ENCODE assay signal across 8 mouse cellular contexts in genomic region chr11:67051676-67052320, GRCm38 (mm10). TPM values are rescaled to one million over a fixed set of nuclear protein-coding genes. Genes with fewer than 3 reads are reported as not detected.
DNase-seq lines count a peak whose midpoint lies in the region; ATAC-seq and TF ChIP-seq lines count a peak whose summit lies in the region.

No protein-coding gene starts in this region.

- peaks cover 2% of the 10 kb centered on the region; the same call in 1 of the 2 replicates for H3K36me3 ChIP-seq in midbrain, embryonic 11.5 days (ENCODE audit: control insufficient read depth, insufficient read depth, low read length)

- DNase-seq in layer of hippocampus, adult 2 months (ENCODE audit: low spot score in 2 of 2), result no peak
- no peak for DNase-seq in layer of hippocampus, adult 9-10 months (ENCODE audit: low spot score)
- DNase-seq in c-Kit-negative CD71-positive TER-119-positive erythroid progenitor cells, embryonic 14.5 days (ENCODE audit: low read depth, low spot score), result peak; percentile 21
- peak; percentile 44 for DNase-seq in induced T-regulatory cell, adult 2 months (ENCODE audit: low read depth)
- DNase-seq in midbrain, embryonic 11.5 days (ENCODE audit: low spot score, missing footprints), result no peak
- no peak for DNase-seq in cerebellum, adult 18-20 months
- no peak for DNase-seq in yolk sac, embryonic 10.5 days (ENCODE audit: low spot score)
- no peak for DNase-seq in cerebellum, adult 11-12 months

- TF ChIP-seq CTCF in layer of hippocampus, adult 2 months (conservative IDR thresholded peaks at IDR 0.05), result no peak

- 8% methylated on average over 16 of the region's 16 CpGs for WGBS in midbrain, embryonic 11.5 days

- H3K9me3 ChIP-seq in midbrain, embryonic 11.5 days (ENCODE audit: control insufficient read depth, low read length), result no peaks in the 10 kb centered on the region

- H3K4me3 ChIP-seq in layer of hippocampus, adult 2 months, result peak overlapping the region; percentile 100
- peak overlapping the region; percentile 78 for H3K4me3 ChIP-seq in midbrain, embryonic 11.5 days (ENCODE audit: low read depth, low read length)

- H3K4me2 ChIP-seq in midbrain, embryonic 11.5 days, result peak overlapping the region; percentile 76

- peak overlapping the region; percentile 83 for H3K9ac ChIP-seq in midbrain, embryonic 11.5 days (ENCODE audit: low read length)

- H3K27ac ChIP-seq in layer of hippocampus, adult 2 months, result peak overlapping the region; percentile 82
- no peak overlapping the region; the same call in 1 of the 2 replicates for H3K27ac ChIP-seq in midbrain, embryonic 11.5 days (ENCODE audit: low read depth, low read length)

- H3K27me3 ChIP-seq in midbrain, embryonic 11.5 days (ENCODE audit: control insufficient read depth, insufficient read depth, low read length), result no peaks in the 10 kb centered on the region

- H3K4me1 ChIP-seq in midbrain, embryonic 11.5 days (ENCODE audit: control insufficient read depth, insufficient read depth, low read length), result peaks cover 16% of the 10 kb centered on the region

- peak; percentile 45; the same call in 1 of the 2 replicates for ATAC-seq in midbrain, embryonic 11.5 days (ENCODE audit: low FRiP score)

RNA-seq across cellular contexts. Expression of gene Adprm, which starts 0.6 kb away (rescaled TPM):
- total RNA-seq in layer of hippocampus, adult 2 months (2021), result 10 to 100 TPM; 27.7 to 29.3 TPM
- 34.8 and 40.5 TPM in 2 replicates for polyA plus RNA-seq in midbrain, embryonic 11.5 days (2014; fragmentation: Nextera tagmentation; extraction: Ambion mirVana)

RNA-seq across cellular contexts. Expression of gene Sco1, which starts 0.7 kb away (rescaled TPM):
- 10 to 100 TPM in 1 of 2 experiments, 1 to 10 TPM in 1; 9.4 to 10.6 TPM for total RNA-seq in layer of hippocampus, adult 2 months (2021)
- 18.7 and 19.0 TPM in 2 replicates for polyA plus RNA-seq in midbrain, embryonic 11.5 days (2014; fragmentation: Nextera tagmentation; extraction: Ambion mirVana)

RNA-seq across cellular contexts. Expression of gene Myh3, which starts 26.3 kb away (rescaled TPM):
- total RNA-seq in layer of hippocampus, adult 2 months (2021), result under 1 TPM; 0.67 to 0.91 TPM
- polyA plus RNA-seq in midbrain, embryonic 11.5 days (2014; fragmentation: Nextera tagmentation; extraction: Ambion mirVana), result 0.51 and 0.54 TPM in 2 replicates

RNA-seq across cellular contexts. Expression of gene Tmem220, which starts 26.8 kb away (rescaled TPM):
- under 1 TPM; 0.44 to 0.95 TPM for total RNA-seq in layer of hippocampus, adult 2 months (2021)
- polyA plus RNA-seq in midbrain, embryonic 11.5 days (2014; fragmentation: Nextera tagmentation; extraction: Ambion mirVana), result 0.92 and 1.4 TPM in 2 replicates

Comparison
In these comparisons a context has a peak if more than half of its experiments do, and no peak if none do; other contexts are left out.
1. DNase-seq: peak in c-Kit-negative CD71-positive TER-119-positive erythroid progenitor cells, embryonic 14.5 days (single experiment) and induced T-regulatory cell, adult 2 months (single experiment); none in layer of hippocampus, adult 2 months (0 of 2), layer of hippocampus, adult 9-10 months (single experiment), midbrain, embryonic 11.5 days (single experiment), cerebellum, adult 18-20 months (0 of 2), yolk sac, embryonic 10.5 days (single experiment) and cerebellum, adult 11-12 months (single experiment).